Mouse (Mus musculus): Measurements from ENCODE around the gene Eci2. TPM values are rescaled to one million over a fixed set of nuclear protein-coding genes. Genes with fewer than 3 reads are reported as not detected.
"Not testable (repeated sequence)": the region's sequence is repeated elsewhere in the genome, so short reads cannot be mapped to it uniquely, and the experiment has no call there.

Gene Eci2
- 146 and 165 TPM in 2 replicates for polyA plus RNA-seq (2015; fragmentation: Nextera tagmentation; extraction: Ambion mirVana)

DNA sequence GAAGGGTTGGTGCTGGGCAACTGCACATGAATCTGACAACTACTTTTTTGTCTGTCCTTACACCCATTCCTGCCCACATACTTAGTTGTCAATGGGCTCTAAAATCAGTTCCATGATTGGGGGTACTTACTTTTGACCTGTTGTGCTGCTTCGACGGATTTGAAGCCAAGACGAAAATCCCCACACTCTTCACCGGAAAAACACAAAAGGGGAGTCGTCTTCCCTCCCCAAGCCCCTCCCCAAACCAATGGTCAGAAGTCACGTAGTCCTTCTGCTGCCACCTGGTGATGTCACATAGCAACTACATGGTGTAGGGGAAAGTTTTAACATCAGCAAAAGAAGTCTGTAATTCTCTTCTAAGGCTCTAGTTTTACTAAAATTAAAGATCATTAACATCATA lies at the start of gene Eci2:
TSS of gene Eci2 (minus strand) at position 218 of the 400 bp plus-strand sequence.
- DNase-seq (ENCODE audit: low spot score), result peak; percentile 58

DNA sequence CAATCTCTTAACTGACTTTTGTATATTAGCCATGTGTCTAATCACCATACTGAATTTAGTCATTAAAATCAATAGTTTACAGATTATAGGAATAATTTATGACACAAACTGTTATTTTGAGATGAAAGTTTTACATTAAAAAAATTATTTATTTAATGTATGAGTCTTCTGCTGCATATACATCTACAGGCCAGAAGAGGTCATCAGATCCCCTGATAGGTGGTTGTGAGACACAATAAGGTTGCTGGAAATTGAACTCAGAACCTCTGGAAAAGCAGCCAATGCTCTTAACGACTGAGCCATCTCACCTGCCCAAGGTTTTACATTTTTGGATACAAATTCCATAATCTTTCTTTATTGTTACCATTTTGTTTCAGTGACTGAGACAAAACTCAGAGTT lies 48.0 kb upstream of the Eci2 start:
- DNase-seq (ENCODE audit: low spot score), result no peak

DNA sequence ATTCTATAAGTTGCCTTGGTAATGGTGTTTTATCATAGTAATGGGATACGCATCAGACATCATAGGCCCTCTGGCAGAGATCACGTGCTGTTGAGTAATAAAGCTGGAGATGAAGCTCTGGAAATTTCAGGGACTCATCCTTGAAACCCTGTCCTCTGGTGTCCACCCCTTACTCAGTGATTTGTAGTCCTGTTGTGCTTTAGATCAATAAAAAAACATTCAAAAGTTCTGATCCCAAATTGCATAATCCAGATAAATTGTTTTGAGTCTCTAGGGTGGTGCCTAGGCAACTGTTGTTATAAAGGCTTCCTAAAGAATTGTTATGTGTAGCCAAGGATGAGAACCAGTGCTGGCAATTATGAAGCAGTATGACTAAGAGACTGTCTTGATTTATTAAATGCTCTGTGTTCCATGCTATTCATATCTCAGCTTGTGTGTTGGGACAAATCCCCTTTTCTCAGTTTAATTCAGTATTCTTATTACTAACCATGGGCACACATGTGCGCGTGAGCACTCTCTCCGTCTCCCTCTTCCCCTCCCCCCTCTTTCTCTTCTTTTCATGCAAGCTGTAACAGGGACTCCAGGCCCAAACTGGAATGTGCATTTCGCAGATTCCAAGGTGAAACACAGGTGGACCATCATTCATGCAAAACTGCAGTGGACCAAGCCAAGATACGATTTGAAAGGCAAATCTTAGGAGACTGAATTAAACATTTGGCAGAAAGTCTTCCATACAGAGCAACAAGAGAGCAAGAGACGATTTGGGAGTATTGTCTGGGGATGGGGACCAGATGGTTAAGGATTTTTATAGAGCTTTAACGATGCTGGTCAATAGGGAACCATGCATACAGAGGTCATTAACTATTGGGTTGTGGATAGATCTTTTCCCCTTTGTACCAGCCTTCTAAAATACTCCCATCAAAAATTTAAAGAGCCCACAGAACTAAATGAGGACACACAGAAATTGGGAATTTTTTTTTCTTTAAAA lies 43.9 kb upstream of the Eci2 start:
- no peak for DNase-seq (ENCODE audit: low spot score)

DNA sequence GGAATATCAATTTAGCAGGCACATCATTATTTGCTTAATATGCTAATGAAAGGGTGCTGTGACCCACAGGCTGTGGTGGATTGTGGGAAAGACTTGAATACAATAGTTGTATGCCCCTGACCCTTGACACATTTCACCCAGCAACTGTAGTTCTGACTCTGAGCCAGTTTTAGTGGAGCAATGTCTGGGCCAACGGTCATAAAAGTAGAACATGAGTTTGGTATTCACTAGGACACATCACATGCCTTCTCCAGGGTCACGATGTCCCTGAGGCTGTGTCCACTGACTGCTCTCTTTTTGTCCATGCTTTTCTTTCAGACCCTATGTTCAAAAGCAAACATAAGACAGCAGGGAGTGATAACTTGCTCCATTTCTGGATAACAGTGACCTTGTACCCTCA lies 40.2 kb upstream of the Eci2 start:
- no peak for DNase-seq (ENCODE audit: low spot score)

DNA sequence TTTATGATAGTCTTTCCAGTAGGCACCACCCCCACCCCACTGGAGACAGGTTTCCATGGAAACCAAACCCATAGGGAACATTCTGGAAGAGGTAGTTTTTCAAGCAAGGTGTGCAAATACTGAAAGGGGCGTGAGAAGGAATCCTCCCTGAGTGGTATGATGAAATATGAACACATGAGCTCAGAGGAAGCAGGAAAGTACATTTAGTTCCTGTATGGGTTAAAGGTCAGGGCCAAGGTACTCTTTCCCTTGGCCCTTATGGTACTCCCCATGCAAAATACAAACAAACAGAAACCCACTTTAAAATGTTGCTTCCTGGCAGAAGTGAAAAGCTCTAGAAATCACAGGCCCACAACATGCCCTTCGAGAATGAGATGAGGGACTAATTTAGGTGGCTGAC lies 39.1 kb upstream of the Eci2 start:
- no peak for DNase-seq (ENCODE audit: low spot score)

DNA sequence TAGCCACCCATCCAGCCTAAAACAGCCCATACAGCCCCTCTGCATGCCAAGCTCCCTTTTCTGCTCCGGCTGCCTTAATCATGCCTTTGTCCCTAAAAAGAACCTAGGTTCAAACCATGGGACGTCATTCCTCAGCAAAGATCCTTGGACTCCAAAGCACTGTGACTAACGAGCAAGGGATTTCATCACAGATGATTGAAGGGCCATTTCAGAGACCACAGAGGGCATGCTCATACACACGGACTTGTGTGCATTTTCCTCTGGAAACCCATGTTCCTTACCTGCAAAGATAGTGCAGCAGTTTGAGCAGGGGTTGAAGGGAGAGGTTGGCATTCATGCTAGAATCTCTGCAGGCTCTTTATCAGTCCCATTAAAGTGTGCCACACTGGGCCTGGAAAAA lies 37.5 kb upstream of the Eci2 start:
- DNase-seq (ENCODE audit: low spot score), result no peak

DNA sequence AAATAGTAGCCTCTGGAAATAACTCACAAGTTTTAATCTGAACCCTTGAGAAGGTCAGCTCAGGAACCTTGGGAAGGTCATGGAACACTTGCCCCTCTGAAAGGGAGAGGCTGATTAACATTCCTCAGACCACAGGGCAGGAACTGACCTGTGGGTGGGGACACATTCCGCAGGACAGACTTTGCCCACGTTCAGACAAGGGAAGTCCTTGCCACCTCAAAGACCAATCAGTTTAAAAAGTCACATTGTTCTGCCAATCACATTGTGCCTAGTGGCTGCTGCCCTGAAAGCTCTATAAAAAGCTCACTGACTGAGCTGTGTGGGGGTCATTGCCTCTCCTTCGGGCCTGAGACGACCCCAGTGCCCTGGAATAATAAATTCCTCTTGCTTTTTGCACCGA lies 31.2 kb upstream of the Eci2 start:
- DNase-seq (ENCODE audit: low spot score), result no peak

DNA sequence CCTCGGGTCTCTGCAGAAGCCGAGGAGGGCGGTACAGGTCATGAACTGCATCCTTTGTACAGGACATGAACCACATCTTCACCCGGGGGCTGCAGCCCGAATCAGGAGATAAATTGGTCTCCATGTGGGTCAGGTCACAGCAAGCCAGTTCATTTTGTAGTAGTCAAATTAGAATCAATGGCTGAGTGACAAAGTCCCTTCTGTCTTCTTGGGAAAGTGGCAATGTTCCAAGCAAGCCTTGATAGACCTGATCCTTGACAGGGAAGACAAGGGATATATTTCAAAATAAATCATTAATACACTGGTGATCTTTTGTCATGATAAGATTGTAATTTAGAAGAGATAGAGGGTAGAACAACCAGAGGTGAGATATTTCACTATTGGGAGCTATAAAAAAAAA lies 9.6 kb upstream of the Eci2 start:
- no peak for DNase-seq (ENCODE audit: low spot score)

DNA sequence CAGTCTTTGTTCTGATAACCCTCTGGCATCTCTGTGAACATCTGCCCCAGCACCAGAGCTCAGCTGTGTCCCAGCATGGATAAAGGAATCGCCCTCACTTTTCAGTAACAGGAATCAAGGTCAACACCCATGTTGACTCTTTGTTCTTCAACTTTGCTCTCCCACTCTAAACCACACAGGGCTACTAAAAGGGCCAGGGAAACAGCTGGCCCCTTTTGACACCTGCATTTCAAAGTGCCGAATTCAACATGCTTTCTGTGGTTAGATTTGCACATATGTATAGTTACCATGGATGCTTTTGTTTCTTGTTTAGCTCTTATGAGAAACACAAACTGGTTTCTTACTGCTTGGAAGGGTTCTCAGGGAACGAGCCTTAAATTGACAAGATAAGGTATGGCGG lies 8.8 kb upstream of the Eci2 start:
- peak; percentile 93 for DNase-seq (ENCODE audit: low spot score)

DNA sequence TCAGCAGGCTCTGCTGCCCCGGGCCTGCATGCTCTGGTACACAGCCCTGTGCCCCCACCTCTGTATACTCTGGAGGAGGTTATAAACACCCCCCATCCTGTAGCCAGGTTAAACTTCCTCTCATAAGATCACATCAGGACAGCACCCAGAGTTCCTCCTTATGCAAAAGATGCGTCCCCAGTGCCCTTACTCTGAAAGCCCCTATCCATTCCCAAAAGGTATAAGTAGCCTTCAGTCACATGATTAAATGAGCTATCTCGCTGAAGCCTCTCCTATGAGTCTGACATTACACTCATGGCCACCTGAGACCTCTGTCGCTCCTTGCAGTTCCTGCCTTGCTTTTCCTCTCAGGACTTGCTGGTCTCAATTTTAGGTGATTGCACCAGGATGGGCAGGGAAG lies 6.7 kb upstream of the Eci2 start:
- peak; percentile 17 for DNase-seq (ENCODE audit: low spot score)

DNA sequence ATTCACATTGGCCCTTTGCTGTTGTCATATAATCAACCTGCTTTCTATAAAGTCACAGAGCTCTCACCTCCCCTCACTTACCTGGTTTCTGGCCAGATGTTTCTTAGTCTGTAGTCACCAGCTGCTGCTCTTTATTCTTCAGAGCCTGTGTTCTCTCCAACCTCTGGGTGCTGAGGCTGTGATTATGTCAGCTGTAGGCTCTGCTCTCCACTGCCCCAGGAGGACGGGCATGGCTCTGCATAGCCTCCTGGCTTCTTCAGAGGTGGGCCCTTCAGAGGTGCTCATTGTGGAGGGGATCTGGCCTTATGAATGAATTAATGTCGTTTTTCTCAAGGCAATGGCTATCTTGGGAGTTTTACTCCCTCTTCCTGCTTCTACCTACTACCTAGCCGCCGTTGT lies 4.8 kb upstream of the Eci2 start:
- DNase-seq (ENCODE audit: low spot score), result peak; percentile 78

DNA sequence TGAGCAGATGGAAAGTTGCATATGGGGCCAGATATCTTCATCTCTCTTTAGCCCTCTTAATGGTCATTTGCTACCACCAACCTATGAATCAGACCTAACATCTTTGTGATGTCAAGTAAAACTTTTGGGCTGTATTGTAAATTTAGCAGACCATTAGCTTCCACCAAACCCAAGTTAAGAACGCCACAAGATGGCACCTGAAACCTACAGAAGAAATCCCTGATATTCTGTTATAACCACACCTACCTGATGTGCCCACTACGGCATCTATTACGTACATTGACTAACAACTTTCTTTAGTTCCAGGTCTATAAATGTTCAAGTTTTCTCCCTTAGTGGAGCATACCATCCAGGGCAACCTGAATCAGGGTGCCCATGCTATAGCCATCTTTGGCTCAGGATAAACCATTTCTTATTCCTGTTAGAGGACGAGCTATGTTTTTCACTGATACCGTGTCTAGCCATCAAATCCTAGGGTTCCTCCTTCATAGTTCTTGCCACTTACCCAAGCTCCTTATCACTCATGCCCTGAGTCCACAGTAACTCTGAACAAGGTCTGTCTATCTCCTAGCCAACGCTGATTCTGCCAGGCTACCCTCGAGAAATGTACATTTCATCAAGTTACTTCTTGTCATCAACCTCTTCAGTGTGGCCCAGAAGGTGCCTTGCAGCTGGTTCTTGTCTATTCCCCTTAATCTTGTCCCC lies 4.2 kb upstream of the Eci2 start:
- no peak for DNase-seq (ENCODE audit: low spot score)

DNA sequence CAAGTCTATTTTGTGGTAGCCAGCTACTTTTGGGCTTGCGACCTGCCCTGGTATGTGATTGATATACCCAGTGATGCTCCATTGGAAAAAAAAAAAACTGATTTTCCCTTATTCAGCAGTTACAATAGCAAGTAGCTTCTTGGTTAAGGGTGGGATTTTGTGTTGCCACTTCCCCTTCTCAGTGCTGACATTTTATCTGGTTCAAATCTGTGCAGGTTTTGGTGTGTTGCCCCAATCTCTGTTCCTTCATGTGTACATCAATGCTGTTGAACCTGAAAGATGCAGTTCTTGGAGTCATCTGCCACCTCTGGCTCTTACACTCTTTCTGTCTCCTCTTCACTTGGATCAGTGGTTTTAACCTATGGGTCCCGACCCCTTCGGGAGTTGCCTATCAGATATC lies 1.5 kb upstream of the Eci2 start:
- DNase-seq (ENCODE audit: low spot score), result no peak

DNA sequence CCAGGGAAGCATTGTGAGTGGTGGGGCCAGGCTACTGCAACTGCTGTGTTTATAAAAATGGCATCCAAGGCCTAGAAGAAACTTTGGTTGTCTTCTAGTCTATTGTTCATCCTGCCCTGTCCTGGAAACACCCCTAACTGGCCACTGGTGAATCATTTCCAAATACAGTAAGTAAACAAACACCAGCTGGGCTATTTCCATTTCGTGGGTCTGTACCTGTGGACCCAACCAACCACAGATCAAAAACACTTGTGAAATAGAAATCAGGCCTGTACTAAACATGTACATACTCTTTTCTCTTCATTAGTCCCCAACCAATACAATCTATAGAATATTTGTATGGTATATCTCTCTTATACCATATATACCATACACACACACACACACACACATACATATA lies 3.5 kb downstream of the Eci2 start:
- DNase-seq (ENCODE audit: low spot score), result not testable (repeated sequence)

DNA sequence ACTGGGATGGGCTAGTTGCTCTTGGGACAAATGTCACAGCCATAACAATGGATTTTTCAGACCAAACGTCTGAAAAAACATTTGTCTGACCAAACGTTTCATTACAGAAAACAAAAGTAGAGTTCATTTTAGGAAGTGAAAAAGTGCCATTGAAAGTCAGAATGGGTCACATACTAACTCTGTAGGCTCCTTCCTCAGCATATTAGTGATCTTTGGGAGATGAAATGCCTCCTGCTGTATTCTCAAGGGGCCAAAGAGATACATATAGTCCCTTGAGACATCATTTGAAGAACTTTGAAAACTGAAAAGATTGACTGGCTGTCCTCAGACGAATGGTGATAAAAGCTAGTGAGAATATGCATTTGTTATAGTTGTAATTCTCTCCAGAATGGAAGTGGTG lies 6.5 kb downstream of the Eci2 start:
- no peak for DNase-seq (ENCODE audit: low spot score)

DNA sequence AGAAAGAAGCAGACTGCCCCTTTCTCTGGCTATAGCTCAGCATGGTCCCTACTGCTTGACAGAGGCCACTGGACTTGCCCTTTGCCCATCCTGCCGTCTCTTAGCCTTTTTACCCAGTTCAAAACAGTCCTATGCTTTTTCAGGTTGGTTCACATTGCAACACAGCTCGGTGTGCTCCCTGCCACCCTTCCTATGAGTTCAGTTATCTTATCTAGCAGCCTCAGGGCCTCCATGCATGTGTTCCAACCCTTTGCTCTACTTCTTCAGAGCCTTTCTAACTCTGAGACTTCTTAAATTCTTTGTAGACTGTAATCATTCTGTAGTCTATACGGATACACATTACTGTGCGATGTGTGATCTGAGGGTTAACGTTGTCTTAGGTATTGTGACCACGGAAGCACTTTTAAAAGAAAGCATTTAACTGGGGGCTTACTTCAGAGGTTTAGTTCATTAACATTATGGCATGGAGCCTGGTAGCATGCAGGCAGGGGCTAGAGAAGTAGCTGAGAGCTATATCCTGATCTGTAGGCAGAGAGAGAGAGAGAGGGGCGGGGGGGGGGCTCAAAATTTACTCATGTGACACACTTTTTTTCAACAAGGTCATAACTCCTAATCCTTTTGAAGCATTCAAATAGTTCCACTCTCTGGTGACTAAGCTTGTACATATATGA lies 7.9 kb downstream of the Eci2 start:
- DNase-seq (ENCODE audit: low spot score), result no peak

DNA sequence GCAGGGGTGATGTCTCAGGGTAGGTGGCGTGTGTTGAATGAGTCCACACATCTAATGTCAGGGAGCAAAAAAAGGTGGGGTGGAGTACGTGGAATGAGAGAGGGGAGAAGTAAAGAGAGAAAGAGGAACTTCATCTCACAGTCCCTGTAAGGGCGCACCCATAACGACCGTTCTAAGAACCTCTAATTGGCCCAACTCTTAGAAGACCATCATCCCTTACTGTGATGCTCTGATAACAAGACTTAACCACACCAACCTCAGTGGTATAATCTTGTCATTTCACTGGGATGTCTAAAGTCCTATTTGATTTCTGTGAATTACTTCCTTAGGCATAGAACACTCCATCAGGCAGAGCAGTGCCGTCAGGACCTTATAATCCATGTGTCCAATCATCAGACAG lies 9.5 kb downstream of the Eci2 start:
- DNase-seq (ENCODE audit: low spot score), result no peak

DNA sequence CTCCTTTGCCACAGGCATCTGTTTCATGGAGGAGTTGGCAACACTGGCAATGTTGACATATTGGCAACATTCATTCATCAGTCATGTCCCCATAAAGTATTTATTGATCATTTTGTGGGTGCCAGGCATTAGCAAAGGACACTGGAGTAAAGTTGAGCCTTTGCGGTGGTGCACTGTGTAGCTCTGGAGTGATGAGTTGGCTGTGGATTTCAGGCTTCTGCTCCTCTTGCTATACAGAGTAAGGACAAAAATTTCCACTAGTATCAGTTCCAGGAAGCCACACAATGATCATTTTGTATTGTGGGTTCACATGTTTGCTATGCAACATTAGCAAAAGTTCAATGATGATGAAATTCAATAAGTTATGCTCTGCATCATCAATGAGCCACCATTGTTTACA lies 10.8 kb downstream of the Eci2 start:
- no peak for DNase-seq (ENCODE audit: low spot score)

DNA sequence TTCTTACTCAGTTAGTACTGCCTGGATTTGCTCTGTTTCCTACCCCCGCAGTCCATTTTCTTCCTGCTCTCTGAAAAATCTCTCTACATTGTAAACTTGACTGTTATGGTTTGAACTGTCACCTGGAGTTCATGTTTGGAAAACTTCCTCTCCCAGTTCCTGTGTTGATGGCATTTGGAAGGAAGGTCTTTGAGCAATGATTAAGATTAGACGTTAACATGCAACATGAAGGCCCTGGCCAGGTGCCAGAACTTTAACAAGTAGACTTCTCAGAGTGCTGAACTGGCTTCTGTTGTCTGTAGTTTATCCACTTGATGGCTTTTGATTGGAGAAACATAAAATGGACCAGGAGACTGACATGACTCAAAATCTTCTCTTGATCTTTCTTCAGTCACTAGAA lies 31.0 kb downstream of the Eci2 start:
- DNase-seq (ENCODE audit: low spot score), result no peak

DNA sequence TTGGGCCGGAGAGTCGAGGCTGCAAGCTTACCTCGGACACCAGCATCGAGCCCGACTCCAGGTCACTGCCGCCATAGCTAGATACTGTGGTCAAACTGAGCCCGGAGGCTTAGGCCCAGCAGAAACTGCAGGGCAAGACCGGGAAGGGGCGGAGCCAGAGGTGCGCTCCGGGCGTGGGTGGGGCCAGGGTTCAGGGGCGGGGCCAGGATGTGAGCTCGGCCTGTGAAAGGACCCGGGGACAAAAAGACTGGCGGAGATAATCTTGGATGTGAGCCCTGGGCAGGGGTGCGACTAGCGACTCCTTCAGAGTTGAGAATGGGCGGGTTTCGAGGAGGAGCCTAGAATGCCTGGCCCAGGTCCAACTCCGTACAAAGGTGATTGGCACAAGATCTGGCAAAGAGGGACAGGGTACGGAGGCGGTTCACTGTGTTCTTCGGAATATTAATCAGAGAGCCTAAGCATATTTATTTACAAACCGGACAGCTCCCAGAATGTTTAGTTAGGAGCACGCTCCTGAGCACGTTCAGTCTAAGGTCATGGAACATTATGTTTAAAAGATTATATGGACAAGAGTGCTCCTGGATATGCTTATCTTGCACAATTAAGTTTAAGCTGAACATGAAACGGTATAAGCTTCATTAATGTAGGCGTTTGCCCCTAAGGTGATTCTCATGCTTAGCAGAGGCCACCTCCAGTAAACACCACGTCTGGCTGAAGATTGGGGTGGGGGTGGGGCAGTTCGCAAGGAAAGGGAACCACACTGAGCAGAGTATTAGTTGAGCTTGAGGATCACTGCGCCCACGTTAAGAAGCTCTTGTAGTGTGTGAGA lies 32.7 kb downstream of the Eci2 start:
- DNase-seq (ENCODE audit: low spot score), result peak; percentile 87

DNA sequence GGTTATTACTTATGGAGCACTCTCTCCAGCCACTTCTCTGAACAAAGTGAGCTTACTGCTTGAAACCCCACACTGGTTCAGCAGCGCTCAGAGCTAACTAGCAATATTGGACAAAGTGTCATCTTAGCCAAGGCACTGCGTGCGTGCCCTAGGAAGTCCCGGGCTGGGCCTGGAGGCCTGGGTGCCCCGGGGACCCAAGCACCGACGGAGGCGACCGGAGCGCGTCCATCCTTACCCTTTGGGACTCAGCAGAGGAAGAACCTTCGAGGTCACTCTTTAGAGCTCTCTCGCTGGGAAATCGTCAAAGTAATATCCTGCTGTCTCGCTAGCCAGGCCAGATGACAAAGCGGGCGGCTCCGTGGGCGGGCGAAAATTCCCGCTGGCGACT lies 33.3 kb downstream of the Eci2 start:
- peak; percentile 48 for DNase-seq (ENCODE audit: low spot score)
